Mouse (Mus musculus) neural tube, embryonic 11.5 days (tissue): ENCODE measurements around the gene Bphl. TPM values are rescaled to one million over a fixed set of nuclear protein-coding genes. Genes with fewer than 3 reads are reported as not detected.
A peak's percentile ranks its signal among the peaks of the same experiment; 100 is the strongest.
"Not testable (repeated sequence)": the region's sequence is repeated elsewhere in the genome, so short reads cannot be mapped to it uniquely, and the experiment has no call there.

Experiments used
- ATAC-seq: fragments of 200-750 bp; cut with Nextera tagmentation; 2 replicates; pipeline ENCODE4 v1.8.0; 2017; ENCODE audit warnings: moderate number of reproducible peaks, mild to moderate bottlenecking, moderate TSS enrichment, moderate library complexity; ENCODE audit not compliant: insufficient read depth, low FRiP score, low TSS enrichment
- DNase-seq: peaks from one replicate; pipeline ENCODE4 v3.0.0-alpha.2; 2015; ENCODE audit warnings: low spot score
- H3K27ac ChIP-seq: fragments of 300-500 bp; sonication (generic); 2 replicates; pipeline ENCODE4 v1.5.1; 2014; ENCODE audit warnings: low read depth, mild to moderate bottlenecking, low read length
- H3K27me3 ChIP-seq: fragments of 300-500 bp; sonication (generic); 2 replicates; pipeline ENCODE4 v1.6.1; 2014; ENCODE audit warnings: mild to moderate bottlenecking, low read length, mixed read lengths; ENCODE audit not compliant: control insufficient read depth, insufficient read depth
- H3K36me3 ChIP-seq: fragments of 300-500 bp; sonication (generic); 2 replicates; pipeline ENCODE4 v1.6.1; 2014; ENCODE audit warnings: mild to moderate bottlenecking, low read length, moderate library complexity, mixed read lengths; ENCODE audit not compliant: control insufficient read depth, insufficient read depth
- H3K4me1 ChIP-seq: fragments of 300-500 bp; sonication (generic); 2 replicates; pipeline ENCODE4 v1.6.1; 2014; ENCODE audit warnings: low read length, mixed read lengths; ENCODE audit not compliant: control insufficient read depth, insufficient read depth
- H3K4me2 ChIP-seq: fragments of 300-500 bp; sonication (generic); 2 replicates; pipeline ENCODE4 v1.6.1; 2014; ENCODE audit warnings: low read depth, mild to moderate bottlenecking, moderate library complexity
- H3K4me3 ChIP-seq: fragments of 300-500 bp; sonication (generic); 2 replicates; pipeline ENCODE4 v1.5.1; 2014; ENCODE audit warnings: low read depth, low read length
- H3K9ac ChIP-seq: fragments of 300-500 bp; sonication (generic); 2 replicates; pipeline ENCODE4 v1.6.1; 2014; ENCODE audit warnings: mild to moderate bottlenecking, low read length
- H3K9me3 ChIP-seq: fragments of 300-500 bp; sonication (generic); 2 replicates; pipeline ENCODE4 v1.6.1; 2016; ENCODE audit warnings: low read length; ENCODE audit not compliant: control insufficient read depth
- WGBS: fragments of 180-500 bp; shearing (Covaris S2); extraction: QIAGEN DNeasy Blood & Tissue Kit; methylation state at CpG from one replicate; pipeline ENCODE4 v1.1.7; 2014; 5-methylcytosine and 5-hydroxymethylcytosine counted together
- polyA plus RNA-seq: library from polyadenylated mRNA; unstranded; fragments of >200 nt; fragmentation: Nextera tagmentation; extraction: Ambion mirVana; gene quantifications from 2 replicates; pipeline ENCODE4 v1.2.1, GENCODE M21; 2014

The Bphl gene
- polyA plus RNA-seq, 1 experiment from 2014 or later, result 26.5 TPM

- Histone ChIP-seq H3K4me2 (no peak overlapping the region), H3K4me3 (no peak overlapping the region), H3K9me3 (no peaks in the 10 kb centered on the region), H3K27ac (no peak overlapping the region), H3K27me3 (no peaks in the 10 kb centered on the region), H3K9ac (no peak overlapping the region), H3K4me1 (no peaks in the 10 kb centered on the region), H3K36me3 (peaks cover 2% of the 10 kb centered on the region; the same call in 1 of the 2 replicates)
- DNase-seq, result no peak
- WGBS, result 76% methylated on average over 1 of the region's 1 CpGs
- ATAC-seq, result no peak
These were observed 19.9 kb downstream of the Bphl start for GRCm38 (mm10) chr13:34057252-34057651.

- Histone ChIP-seq H3K9ac (no peak overlapping the region), H3K27ac (no peak overlapping the region), H3K9me3 (no peaks in the 10 kb centered on the region), H3K4me1 (no peaks in the 10 kb centered on the region), H3K27me3 (no peaks in the 10 kb centered on the region), H3K4me3 (no peak overlapping the region), H3K36me3 (peaks cover 2% of the 10 kb centered on the region; the same call in 1 of the 2 replicates), H3K4me2 (no peak overlapping the region)
- WGBS, result 92% methylated on average over 9 of the region's 9 CpGs
- ATAC-seq, result no peak
- DNase-seq, result no peak
These were observed 22.7 kb downstream of the Bphl start for GRCm38 (mm10) chr13:34060061-34060460.

- Histone ChIP-seq H3K27me3 (no peaks in the 10 kb centered on the region), H3K4me3 (no peak overlapping the region), H3K27ac (no peak overlapping the region), H3K4me1 (no peaks in the 10 kb centered on the region), H3K9ac (no peak overlapping the region), H3K4me2 (no peak overlapping the region), H3K36me3 (no peaks in the 10 kb centered on the region), H3K9me3 (no peaks in the 10 kb centered on the region)
- ATAC-seq, result no peak
- DNase-seq, result no peak
- WGBS, result 92% methylated on average over 10 of the region's 10 CpGs
These were observed 25.1 kb downstream of the Bphl start for GRCm38 (mm10) chr13:34062466-34062865.

GRCm38 (mm10) chr13:34066351-34066750 lies 29.0 kb downstream of the Bphl start:
- peaks cover 14% of the 10 kb centered on the region for H3K4me1 ChIP-seq
- H3K27me3 ChIP-seq, result no peaks in the 10 kb centered on the region
- ATAC-seq (no peak), DNase-seq (no peak)
- H3K4me3 ChIP-seq, result no peak overlapping the region
- no peak overlapping the region for H3K27ac ChIP-seq
- 57% methylated on average over 1 of the region's 1 CpGs for WGBS
- no peaks in the 10 kb centered on the region for H3K9me3 ChIP-seq
- no peak overlapping the region for H3K4me2 ChIP-seq
- H3K36me3 ChIP-seq, result no peaks in the 10 kb centered on the region
- no peak overlapping the region for H3K9ac ChIP-seq

GRCm38 (mm10) chr13:34070296-34070695 lies 32.9 kb downstream of the Bphl start:
- WGBS, result 40% methylated on average over 4 of the region's 4 CpGs
- no peak overlapping the region for H3K4me3 ChIP-seq
- ATAC-seq, result no peak
- H3K36me3 ChIP-seq, result no peaks in the 10 kb centered on the region
- DNase-seq, result peak; percentile 36
- H3K9ac ChIP-seq, result no peak overlapping the region
- H3K4me2 ChIP-seq, result no peak overlapping the region
- no peaks in the 10 kb centered on the region for H3K27me3 ChIP-seq
- no peaks in the 10 kb centered on the region for H3K9me3 ChIP-seq
- peaks cover 14% of the 10 kb centered on the region for H3K4me1 ChIP-seq
- 0 out of 2 replicates have a peak overlapping the region, but pooled peaks have one; percentile 20 for H3K27ac ChIP-seq

- Histone ChIP-seq H3K4me3 (no peak overlapping the region), H3K9me3 (no peaks in the 10 kb centered on the region), H3K27me3 (no peaks in the 10 kb centered on the region), H3K27ac (no peak overlapping the region), H3K4me2 (no peak overlapping the region), H3K9ac (no peak overlapping the region), H3K36me3 (no peaks in the 10 kb centered on the region), H3K4me1 (peaks cover 19% of the 10 kb centered on the region)
- DNase-seq, result no peak
- ATAC-seq, result no peak
- WGBS, result 90% methylated on average over 6 of the region's 6 CpGs
These were observed 34.4 kb downstream of the Bphl start for GRCm38 (mm10) chr13:34071836-34072235.

GRCm38 (mm10) chr13:34072847-34073246 lies 35.5 kb downstream of the Bphl start:
- Histone ChIP-seq H3K4me2 (no peak overlapping the region), H3K27ac (no peak overlapping the region), H3K4me1 (peaks cover 24% of the 10 kb centered on the region), H3K27me3 (no peaks in the 10 kb centered on the region), H3K9ac (no peak overlapping the region), H3K4me3 (no peak overlapping the region), H3K9me3 (no peaks in the 10 kb centered on the region), H3K36me3 (no peaks in the 10 kb centered on the region)
- WGBS, result 67% methylated on average over 3 of the region's 3 CpGs
- ATAC-seq (no peak), DNase-seq (no peak)

- not testable (repeated sequence) for H3K9ac ChIP-seq, H3K27me3 ChIP-seq, H3K9me3 ChIP-seq, DNase-seq, H3K4me2 ChIP-seq, ATAC-seq, H3K27ac ChIP-seq, H3K36me3 ChIP-seq, H3K4me3 ChIP-seq
- 98% methylated on average over 8 of the region's 17 CpGs for WGBS
- H3K4me1 ChIP-seq, result peaks cover 26% of the 10 kb centered on the region
These were observed 37.0 kb downstream of the Bphl start for GRCm38 (mm10) chr13:34074441-34074840.

GRCm38 (mm10) chr13:34075893-34076292 lies 38.5 kb downstream of the Bphl start:
- not testable (repeated sequence) for H3K9ac ChIP-seq, H3K27me3 ChIP-seq, H3K9me3 ChIP-seq, DNase-seq, H3K27ac ChIP-seq, H3K36me3 ChIP-seq, ATAC-seq, H3K4me3 ChIP-seq
- 84% methylated on average over 6 of the region's 6 CpGs for WGBS
- peak overlapping the region; percentile 74 for H3K4me2 ChIP-seq
- peaks cover 15% of the 10 kb centered on the region for H3K4me1 ChIP-seq
